Mouse (Mus musculus) adrenal gland, postnatal 10 days (tissue): ENCODE measurements around the gene Ly6g. TPM values are rescaled to one million over a fixed set of nuclear protein-coding genes. Genes with fewer than 3 reads are reported as not detected.
"Not testable (repeated sequence)": the region's sequence is repeated elsewhere in the genome, so short reads cannot be mapped to it uniquely, and the experiment has no call there.

ENCODE experiments used
- DNase-seq: peaks from one replicate; pipeline ENCODE4 v3.0.0; 2021; ENCODE audit warnings: mixed read lengths
- long read RNA-seq, 2 experiments: library from polyadenylated mRNA; stranded (forward); transcript quantifications; one replicate each; pipeline ENCODE4 v2.0.0; 2021
- total RNA-seq, 2 experiments: library from RNA; stranded (reverse); gene quantifications; 2 replicates each; pipeline ENCODE4 v1.2.3; 2021

Gene Ly6g
- total RNA-seq, result 1 to 10 TPM in 1 of 2 experiments, under 1 TPM in 1; 0.33 to 1.1 TPM
- long read RNA-seq, experiment 1, partial matches to known transcripts, result 0 of 2 reads
- long read RNA-seq, experiment 1, other reads (novel, unspliced or antisense), result 1 of 2 reads
- long read RNA-seq, experiment 2, result 0 reads

DNA sequence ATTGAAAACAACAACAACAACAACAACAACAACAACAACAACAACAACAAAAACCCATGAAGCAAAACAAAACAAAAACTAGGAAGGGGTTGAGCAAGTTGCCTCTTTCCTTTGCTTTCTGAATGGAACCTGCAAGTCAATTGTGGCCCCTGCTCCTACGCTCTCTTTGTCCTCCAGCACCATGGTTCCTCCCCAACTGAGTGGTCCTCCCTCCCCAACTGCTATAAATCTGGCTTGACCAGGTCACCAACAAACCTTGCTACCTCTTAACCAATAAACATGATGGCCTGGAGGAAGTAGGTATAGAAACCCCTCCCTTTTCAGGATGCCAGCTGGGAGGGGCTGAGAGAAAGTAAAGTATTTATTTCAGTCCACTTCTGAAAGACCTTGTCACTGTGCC, at the start of gene Ly6g:
Gene Ly6g (plus strand): TSS at position 301 of the 400 bp plus-strand sequence.
- DNase-seq, result no peak

DNA sequence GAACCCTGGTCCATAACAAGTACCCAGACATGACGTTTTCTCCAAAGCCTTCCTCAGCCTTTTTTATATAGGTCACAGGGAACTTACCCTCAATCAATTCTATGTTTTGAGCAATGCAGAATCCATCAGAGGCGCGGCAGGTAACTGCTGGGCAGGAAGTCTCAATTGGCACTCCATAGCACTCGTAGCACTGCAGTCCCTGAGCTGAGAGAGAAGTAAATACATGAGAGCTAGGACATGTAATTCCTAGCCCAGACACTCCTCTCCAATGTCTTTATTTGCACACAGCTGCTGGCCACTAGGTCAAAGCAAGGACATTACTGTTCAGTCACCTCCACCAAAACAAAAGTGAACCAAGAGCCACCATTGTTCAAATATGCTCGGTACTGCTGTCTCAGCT, 44.6 kb upstream of the Ly6g start:
- DNase-seq, result not testable (repeated sequence)

GRCm38 (mm10) chr15:75111861-75112630, 43.0 kb upstream of the Ly6g start, which contains the start of gene Ly6c2:
Gene Ly6c2 (minus strand): TSS chr15:75111970.
- DNase-seq, result not testable (repeated sequence)

DNA sequence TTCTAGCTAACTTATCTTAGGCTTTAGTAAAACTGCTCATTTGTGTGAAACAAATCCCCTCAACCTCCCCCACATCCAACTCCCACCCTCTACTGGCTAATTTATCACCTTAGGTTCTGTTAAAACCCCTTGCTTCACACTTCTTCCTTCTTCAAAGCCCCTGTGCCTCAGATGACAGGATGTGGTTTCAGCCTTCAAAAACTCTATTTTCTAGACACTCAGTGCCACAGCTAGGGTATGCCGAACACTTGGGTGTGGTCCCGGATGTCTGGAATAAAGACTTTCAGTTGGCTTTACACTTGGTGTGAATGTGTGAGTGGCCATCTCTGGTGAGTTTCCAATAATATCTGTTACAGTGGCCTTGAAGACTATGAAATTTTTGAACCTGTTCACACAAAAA, 38.5 kb upstream of the Ly6g start:
- no peak for DNase-seq

DNA sequence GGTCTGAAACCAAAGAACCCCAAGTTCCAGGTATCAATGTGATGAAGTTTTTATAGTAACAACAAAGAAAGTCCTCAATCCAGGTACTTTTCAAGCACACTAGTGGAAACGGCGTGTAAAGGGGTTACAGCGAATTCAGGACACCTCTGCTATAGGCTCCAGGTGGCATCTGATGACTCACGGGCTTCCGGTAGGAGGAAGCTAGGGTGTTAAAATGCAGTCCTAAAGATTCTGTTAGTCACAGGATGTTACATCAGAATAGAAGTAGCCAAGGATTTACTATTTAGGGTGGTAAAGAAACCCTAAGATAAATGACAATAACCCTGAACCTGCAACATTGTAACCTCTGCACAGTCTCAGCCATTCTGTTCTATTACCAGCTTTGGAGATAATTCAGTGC, 37.6 kb upstream of the Ly6g start:
- DNase-seq, result not testable (repeated sequence)

DNA sequence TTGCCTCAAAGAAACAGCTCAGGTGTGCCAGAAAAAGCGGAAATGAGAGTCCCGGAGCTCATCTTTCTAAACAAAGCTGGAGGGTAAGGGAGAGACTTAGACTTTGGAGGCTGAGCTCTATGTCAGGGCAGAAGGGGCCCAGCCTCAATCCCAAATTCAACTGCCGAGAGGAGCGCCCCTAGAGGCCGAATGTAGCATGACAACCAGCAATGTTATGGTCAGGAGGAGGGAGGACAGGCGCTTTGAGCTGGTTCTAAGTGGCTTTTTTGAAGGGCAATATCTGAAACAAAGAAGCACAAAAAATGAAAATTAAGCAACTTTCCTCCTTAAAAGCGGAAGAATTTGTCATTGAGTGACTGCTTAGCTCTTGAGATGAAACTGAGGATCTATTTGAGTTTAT, 36.3 kb upstream of the Ly6g start:
- peak; percentile 63 for DNase-seq

DNA sequence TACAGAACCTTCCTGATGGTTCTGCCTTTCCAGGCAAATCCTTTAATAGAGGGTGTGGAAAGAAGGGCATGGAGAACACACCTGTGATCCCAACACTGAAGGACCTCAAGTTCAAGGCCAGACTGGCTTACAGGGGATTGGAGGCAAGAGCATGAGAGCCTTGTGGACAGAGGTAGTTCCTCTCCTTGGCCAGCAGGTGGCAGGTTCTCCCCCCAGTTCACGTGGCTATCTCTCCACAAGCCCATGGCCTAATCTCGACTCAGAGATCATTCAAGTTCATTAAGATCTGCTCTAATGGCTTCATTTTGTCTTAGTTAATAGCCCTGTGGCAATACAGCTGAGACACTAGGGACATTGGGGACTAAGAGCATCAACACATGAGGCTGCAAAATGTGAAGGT, 35.0 kb upstream of the Ly6g start:
- peak; percentile 37 for DNase-seq

- DNase-seq, result not testable (repeated sequence)
Measured at GRCm38 (mm10) chr15:75132346-75132745, 22.7 kb upstream of the Ly6g start.

- DNase-seq, result not testable (repeated sequence)
Measured at GRCm38 (mm10) chr15:75135090-75135783, 19.8 kb upstream of the Ly6g start.

- not testable (repeated sequence) for DNase-seq
Measured at GRCm38 (mm10) chr15:75137739-75138138, 17.3 kb upstream of the Ly6g start.

- peak; percentile 31 for DNase-seq
Measured at GRCm38 (mm10) chr15:75141812-75142360, 13.2 kb upstream of the Ly6g start.

DNA sequence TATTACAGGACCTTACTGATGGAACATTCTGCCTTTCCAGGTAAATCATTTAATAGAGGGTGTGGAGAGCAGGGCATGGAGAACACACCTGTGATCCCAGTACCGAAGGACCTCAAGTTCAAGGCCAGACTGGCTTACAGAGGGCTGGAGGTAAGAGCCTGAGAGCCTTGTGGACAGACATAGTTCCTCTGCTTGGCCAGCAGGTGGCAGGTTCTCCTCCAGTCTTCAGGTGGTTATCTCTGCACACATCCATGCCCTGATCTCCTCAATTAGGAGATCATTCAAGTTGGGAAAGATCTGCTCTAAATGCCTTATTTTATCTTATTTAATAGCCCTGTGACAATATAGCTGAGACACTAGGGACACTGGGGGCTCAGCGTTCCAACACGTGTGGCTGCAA, 11.3 kb upstream of the Ly6g start:
- DNase-seq, result peak; percentile 12

GRCm38 (mm10) chr15:75153087-75153486, 2.0 kb upstream of the Ly6g start:
- no peak for DNase-seq

GRCm38 (mm10) chr15:75157646-75158045, 2.6 kb downstream of the Ly6g start:
- DNase-seq, result no peak

- DNase-seq, result peak; percentile 35
Measured at GRCm38 (mm10) chr15:75175506-75175905, 20.5 kb downstream of the Ly6g start.

- DNase-seq, result no peak
Measured at GRCm38 (mm10) chr15:75186291-75186690, 31.3 kb downstream of the Ly6g start.

DNA sequence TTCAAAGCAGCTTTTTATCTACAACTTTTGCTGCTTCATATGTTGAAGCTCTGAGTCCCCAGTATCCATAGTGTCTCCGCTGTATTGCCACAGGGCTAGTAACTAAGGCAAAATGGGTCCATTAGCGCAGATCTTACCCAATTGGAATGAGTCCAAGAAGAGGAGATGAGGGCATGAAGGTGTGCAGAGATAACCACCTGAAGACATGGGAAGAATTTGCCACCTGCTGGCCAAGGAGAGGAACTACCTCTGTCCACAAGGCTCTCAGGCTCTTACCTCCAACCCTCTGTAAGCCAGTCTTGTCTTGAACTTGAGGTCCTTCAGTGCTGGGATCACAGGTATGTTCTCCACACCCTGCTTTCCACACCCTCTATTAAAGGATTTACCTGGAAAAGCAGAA, 34.1 kb downstream of the Ly6g start:
- DNase-seq, result peak; percentile 8

GRCm38 (mm10) chr15:75190560-75190959, 35.5 kb downstream of the Ly6g start:
- peak; percentile 31 for DNase-seq

Other genes with a start within 250 kb of the Ly6g start
- under 1 TPM; 0.63 to 0.73 TPM for gene Ly6i, start 171.8 kb upstream of the Ly6g start, total RNA-seq
- 10 to 100 TPM; 40.0 to 42.1 TPM for gene Ly6a, start 157.2 kb upstream of the Ly6g start, total RNA-seq
- gene Ly6c1, start 106.4 kb upstream of the Ly6g start, total RNA-seq, result 100 to 1,000 TPM; 105 to 131 TPM
- gene Ly6c2, start 43.3 kb upstream of the Ly6g start, total RNA-seq, result 1 to 10 TPM; 5.3 to 5.6 TPM
- gene BC025446, start 61.1 kb downstream of the Ly6g start, total RNA-seq, result 10 to 100 TPM in 1 of 2 experiments, 1 to 10 TPM in 1; 9.3 to 23.8 TPM
- not detected for gene Ly6f, start 113.2 kb downstream of the Ly6g start, total RNA-seq